Mouse (Mus musculus) layer of hippocampus, adult 2 months (tissue): ENCODE measurements around the gene Igfbp2. TPM values are rescaled to one million over a fixed set of nuclear protein-coding genes. Genes with fewer than 3 reads are reported as not detected.

Experiments used
- DNase-seq, 2 experiments: peaks; one replicate each; pipeline ENCODE4 v3.0.0; 2022; ENCODE audit warnings: low spot score in 2 of 2
- H3K27ac ChIP-seq: fragments of 200-600 bp; 2 replicates; pipeline ENCODE4 v1.8.1; 2022
- H3K4me3 ChIP-seq: fragments of 200-600 bp; 2 replicates; pipeline ENCODE4 v1.8.1; 2022; ENCODE audit warnings: mild to moderate bottlenecking
- CTCF ChIP-seq: fragments of 200-600 bp; conservative IDR thresholded peaks from 2 replicates; pipeline ENCODE4 v1.8.1; 2022; ENCODE audit warnings: antibody characterized with exemption, mild to moderate bottlenecking, moderate library complexity
- long read RNA-seq, 2 experiments: library from polyadenylated mRNA; stranded (forward); transcript quantifications; one replicate each; pipeline ENCODE4 v2.0.0; 2021; ENCODE audit warnings: borderline mapping rate in 2 of 2
- total RNA-seq, 2 experiments: library from RNA; stranded (reverse); gene quantifications; 2 replicates each; pipeline ENCODE4 v1.2.3; 2021

Gene Igfbp2
- 10 to 100 TPM; 43.6 to 44.2 TPM for total RNA-seq
- long read RNA-seq, experiment 1, transcript Igfbp2-201 (4 exons, 1,307 nt): major isoform, 24 of 25 reads
- long read RNA-seq, experiment 1, partial matches to known transcripts: 0 of 25 reads
- long read RNA-seq, experiment 1, other reads (novel, unspliced or antisense): 1 of 25 reads
- long read RNA-seq, experiment 2, transcript Igfbp2-201 (4 exons, 1,307 nt): major isoform, 41 of 47 reads
- long read RNA-seq, experiment 2, partial matches to known transcripts: 0 of 47 reads
- long read RNA-seq, experiment 2, other reads (novel, unspliced or antisense): 5 of 47 reads

DNA sequence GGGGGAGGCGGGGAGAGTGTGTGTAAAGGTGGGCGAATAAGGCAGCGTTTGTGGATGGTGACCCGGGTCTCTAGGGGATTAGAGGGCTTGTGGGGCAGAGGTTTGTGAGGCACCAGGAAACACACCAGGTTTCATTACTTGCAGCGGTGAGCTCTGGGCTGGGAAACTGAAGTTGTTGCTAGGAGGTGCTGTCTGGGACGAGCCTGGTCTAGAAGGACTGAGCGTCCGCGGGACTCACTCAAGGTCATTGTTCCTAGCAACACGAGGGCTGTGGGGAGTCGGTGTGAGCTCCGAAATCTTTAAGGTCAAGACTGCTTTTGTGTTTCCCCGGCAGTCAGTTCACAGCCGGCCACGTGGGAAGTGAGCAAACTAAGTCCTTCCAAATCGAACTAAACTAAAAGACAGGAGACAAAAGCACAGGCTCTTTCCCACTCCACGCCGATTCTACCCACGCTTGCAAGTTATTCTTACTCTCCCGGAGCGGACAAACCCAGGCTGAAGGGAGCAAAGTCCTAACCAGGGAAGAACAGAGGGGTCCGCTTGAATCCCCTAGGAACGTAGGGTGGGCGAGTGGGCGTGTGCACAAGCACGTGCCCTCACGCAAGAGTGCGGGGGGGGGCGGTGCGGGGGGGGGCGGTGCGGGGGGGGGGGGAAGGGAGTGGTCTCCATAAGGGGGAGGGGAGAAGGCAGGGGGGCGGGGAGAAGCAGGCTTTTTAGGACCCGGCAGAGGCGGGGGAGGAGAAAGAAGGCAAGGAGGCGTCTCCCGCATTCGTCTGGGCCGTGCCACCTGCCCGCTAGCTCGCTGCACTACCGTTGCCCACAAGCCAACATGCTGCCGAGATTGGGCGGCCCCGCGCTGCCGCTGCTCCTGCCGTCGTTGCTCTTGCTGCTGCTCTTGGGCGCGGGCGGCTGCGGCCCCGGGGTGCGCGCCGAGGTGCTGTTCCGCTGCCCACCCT is at the start of gene Igfbp2:
Igfbp2 (plus strand) TSS at position 753 of the 956 bp plus-strand sequence.
- DNase-seq: no peak
- Histone ChIP-seq H3K4me3 (peak within 1 kb of the TSS; percentile 56), H3K27ac (0 out of 2 replicates have a peak within 1 kb of the TSS, but pooled peaks have one; percentile 32)
- no peak for TF ChIP-seq CTCF

DNA sequence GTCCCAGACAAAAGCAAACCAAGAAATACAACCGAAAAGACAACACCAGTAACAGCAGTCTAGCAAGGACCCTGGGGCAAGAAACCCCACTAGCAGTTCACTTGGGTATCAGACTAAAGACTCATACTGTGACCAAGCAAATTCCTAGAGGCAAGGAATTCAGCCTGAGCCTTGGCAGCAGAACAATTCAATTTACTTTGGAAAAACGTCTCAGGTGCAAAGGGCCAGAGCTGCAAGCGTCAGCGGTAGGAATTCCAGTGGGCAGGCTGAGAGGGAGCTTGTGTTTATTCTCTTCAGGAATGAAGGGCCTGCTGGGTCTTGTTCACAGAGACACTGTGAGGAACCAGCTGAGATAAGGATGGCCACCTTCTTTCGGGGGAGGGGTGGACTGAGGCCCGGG is 45.5 kb upstream of the Igfbp2 start:
- Histone ChIP-seq H3K27ac (no peak overlapping the region), H3K4me3 (no peak overlapping the region)
- no peak for TF ChIP-seq CTCF
- DNase-seq: no peak

DNA sequence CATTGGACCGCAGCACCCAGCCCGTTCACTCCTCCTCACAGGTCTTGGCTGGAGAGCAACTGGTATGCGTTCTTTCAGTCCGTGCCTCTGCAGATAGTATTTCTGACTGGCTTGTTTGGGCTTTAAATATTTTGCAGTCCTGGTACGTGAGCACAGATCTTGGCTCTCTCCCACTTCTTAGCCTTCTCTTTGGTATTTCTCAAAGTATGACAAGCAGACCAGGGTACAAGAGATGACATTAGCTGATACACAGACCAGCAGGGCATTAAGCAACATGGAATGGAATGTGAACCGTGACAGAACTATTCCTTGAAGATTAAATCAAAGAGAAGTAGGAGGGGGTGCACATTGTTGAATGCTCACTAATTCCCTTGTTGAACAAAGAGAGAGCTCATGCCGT is 43.6 kb upstream of the Igfbp2 start:
- no peak for DNase-seq
- Histone ChIP-seq H3K27ac (no peak overlapping the region), H3K4me3 (no peak overlapping the region)
- no peak for TF ChIP-seq CTCF

DNA sequence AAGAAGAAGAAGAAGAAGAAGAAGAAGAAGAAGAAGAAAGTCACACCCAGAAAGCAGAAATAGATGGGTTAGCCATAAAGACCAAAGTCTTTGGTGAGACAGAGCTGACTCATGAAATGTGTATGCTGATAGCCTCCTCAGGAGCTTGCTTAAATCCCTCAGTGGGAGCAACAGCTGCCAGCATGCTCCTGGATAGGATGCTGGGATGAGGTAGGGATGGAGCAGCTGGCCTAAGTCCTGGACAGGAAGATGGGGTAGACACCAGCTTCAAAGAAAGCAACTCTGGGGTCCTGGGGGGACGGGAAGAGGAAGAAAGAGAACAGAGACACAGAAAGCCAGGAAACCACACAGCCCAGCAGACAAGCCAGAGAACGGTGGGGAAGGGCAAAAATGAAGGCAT is 41.0 kb upstream of the Igfbp2 start:
- TF ChIP-seq CTCF: no peak
- no peak for DNase-seq
- no peak overlapping the region for H3K27ac ChIP-seq
- no peak overlapping the region for H3K4me3 ChIP-seq

DNA sequence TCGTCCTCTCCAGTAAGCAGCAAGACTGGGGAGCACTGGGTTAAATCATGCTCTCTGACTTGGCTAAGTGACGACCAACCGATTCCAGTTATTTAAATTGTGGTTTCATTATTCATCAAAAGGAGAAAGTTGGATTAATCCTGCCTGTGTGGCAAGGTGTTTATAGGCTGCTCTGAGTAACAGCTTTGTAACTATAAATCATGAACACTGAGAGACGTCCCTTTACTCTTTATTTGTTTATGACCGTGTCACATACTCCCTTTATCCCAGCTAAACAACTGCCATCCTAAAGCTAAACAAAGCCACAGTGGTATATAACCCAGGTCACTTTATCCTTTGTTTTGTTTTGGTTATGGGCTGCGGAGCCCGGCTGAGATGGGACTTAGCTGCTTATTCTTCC is 40.3 kb upstream of the Igfbp2 start:
- TF ChIP-seq CTCF: no peak
- H3K27ac ChIP-seq: no peak overlapping the region
- H3K4me3 ChIP-seq: no peak overlapping the region
- no peak for DNase-seq

DNA sequence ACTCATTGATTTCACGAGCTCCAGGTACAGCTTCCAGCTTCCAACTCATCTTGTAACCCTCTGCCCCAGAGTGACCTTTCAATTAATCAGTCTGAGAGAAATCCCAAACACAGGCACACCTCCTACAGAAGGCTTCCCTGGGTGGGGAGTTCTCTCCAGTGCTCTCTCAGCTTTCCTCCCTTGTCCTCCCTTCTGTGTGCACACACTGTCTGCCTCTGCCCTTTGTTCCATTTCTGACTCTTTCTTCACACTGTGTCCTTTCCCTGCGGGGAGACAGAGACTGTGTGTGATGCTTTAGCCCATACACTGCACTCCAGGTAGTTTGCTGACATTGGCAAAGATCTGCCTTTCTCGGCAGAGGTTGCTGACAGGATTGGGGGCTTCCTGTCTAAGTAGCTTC is 33.6 kb upstream of the Igfbp2 start:
- DNase-seq: no peak
- TF ChIP-seq CTCF: no peak

DNA sequence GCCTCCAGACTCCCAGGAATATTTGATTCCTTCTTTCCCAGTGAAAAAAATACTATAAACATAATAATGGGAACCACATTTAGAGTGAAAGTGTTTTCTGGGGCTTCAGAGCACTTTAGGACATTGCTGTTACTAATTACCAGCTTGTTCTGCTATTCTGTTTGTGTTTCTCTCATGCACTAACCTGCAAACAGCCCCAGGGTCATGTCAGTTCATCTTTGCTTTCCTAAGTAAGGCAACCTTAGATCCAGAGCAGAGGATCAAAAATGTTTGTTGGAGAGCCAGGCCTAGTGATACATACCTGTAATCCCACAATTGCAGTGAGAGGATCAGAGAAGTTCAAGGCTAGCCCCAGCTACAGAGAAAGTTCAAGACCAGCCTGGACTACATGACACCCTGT is 32.6 kb upstream of the Igfbp2 start:
- Histone ChIP-seq H3K27ac (no peak overlapping the region), H3K4me3 (no peak overlapping the region)
- no peak for TF ChIP-seq CTCF
- DNase-seq: no peak

More for the DNA sequence above, 33.6 kb upstream of the Igfbp2 start:
- H3K27ac ChIP-seq: no peak overlapping the region
- H3K4me3 ChIP-seq: no peak overlapping the region

DNA sequence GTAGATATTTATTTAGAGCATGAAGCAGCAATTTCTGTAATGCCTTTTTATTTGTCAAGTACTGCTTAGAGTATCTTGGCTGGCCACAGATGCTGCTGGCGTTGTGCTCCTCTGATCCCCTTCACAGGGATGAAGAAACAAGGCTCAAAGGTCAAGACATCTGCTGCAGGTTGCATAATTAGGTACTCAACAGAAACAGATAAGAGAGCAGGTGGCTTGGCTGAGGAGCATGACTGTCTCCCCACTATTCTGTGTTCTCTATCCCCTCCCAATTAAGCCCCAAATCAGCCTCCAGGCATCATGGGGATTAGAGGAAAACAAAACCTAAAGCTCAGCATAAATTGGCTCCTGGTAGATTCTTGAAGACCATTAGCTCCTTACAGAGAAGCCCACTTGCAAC is 32.0 kb upstream of the Igfbp2 start:
- DNase-seq: no peak
- no peak for TF ChIP-seq CTCF
- no peak overlapping the region for H3K4me3 ChIP-seq
- no peak overlapping the region for H3K27ac ChIP-seq

DNA sequence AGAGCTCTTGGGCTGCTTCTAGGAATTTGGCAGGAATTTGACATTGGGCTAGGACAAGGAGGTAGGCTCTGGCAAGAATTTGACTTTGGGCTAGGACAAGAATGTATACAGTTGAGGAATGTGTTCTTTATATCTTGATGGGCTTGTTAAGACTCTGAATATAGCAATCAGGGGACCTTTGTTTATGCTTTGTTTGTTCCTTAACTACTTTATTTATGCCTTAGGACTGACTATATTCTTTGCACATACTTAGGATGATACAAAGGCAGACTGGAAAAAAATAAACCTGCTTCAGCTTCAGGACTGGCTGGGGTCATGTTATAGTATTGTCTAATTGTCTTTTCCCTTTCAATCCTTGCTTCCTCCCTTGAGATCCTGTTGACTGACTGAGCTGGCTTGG is 31.1 kb upstream of the Igfbp2 start:
- no peak for TF ChIP-seq CTCF
- DNase-seq: no peak
- H3K4me3 ChIP-seq: no peak overlapping the region
- no peak overlapping the region for H3K27ac ChIP-seq

DNA sequence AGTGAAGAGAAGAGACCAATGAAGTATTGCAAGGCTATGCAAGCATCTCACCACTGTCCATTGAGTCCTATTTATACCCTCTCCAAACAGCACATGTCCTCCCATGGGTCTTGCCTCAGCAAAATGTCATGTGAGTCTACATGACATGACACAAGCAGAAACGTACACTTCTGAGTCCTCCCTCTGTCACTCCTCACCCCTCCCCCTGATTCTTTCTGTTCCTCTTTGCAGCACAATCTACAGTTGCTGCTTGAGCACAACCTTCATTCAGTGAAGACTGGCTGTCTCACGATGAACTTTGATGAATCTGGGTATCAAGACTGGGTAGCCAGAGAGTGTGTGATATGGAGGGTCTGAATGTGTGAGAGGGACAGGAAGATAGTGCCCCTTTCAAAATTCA is 28.2 kb upstream of the Igfbp2 start:
- no peak for DNase-seq
- H3K4me3 ChIP-seq: no peak overlapping the region
- TF ChIP-seq CTCF: no peak
- H3K27ac ChIP-seq: no peak overlapping the region

DNA sequence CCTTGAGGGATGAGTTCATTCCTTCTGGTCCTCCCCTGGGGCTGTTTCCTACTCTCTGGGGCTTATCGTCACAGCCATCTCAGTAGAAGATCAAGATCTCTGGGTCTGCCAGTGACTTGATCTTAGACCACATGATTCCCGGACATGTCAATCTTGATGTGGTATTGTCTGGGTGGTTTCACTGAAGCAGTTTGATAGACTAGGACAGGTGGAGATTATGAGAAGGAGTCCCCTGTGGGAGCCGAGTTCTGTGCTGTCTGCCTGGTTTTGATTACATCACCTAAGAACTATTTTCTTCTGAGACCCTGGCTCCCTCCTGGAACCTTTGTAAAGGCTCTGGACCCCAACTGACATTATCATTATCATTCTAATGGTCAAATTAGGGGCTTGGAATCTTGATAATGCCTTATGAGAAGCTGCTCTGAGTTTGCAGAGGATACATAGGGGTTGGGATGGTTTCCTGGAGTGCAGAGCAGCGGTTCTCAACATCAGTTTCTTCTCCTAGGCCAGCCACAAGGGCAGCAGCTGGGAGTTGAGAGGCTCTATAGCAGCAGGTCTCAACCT is 27.1 kb upstream of the Igfbp2 start:
- no peak for DNase-seq
- TF ChIP-seq CTCF: no peak
- Histone ChIP-seq H3K27ac (no peak overlapping the region), H3K4me3 (no peak overlapping the region)

DNA sequence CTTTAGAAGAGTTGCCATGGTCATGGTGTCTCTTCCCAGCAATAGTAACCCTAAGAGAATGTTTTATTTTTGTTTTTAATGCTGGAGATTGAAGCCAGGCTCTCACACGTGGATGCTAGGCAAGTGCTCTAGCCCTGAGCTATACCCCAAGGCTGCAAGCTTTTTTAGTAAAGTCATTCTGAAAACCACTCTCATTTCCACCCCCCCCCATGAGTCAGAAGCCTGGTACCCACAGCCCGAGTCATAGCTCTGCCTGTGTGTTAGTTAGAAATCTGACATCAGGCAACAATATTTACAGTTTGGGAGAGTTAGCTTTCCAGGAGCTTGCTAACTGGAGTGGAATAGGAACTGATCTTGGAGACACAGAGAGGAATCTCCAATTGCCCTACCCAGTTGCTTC is 25.9 kb upstream of the Igfbp2 start:
- no peak for DNase-seq
- Histone ChIP-seq H3K4me3 (no peak overlapping the region), H3K27ac (no peak overlapping the region)
- TF ChIP-seq CTCF: no peak

DNA sequence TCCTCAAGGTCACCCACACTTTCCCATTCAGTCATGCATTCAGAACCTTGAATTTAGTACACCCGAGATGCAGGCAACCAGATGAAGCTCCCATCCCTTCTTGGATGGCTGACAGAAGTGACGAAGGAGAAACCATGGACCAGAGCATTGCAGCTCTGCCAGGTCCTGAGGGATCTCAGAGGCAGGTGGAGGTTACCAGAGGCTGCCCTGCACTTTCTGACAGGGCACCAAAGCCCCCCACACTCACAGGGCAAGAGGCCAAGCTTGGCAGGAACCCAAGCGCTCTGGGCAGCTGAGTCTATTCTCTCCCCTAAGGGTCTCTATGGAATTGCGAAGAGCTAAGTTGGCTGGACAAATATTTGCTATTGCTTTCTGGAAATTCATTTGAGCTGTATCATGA is 20.3 kb upstream of the Igfbp2 start:
- Histone ChIP-seq H3K27ac (no peak overlapping the region), H3K4me3 (no peak overlapping the region)
- no peak for TF ChIP-seq CTCF
- no peak for DNase-seq

DNA sequence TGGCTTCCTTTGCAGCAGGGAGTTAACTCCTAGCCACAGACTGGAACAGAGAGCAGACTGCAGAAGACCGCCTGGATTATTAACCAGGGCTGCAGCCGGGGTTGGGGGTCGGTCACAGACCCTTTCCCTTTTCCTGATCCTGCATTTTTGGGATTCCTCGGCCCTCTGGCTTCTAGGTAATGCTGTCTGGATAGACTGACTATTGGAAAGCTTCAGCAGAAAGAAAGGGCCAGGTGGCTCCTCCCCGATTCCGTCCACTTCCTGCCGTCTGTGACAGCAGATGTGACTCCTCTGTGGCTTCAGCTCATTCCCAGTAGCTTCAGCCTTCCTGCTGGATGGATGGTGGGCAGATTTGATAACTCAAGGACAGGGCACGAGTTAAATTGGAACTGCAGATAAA is 19.3 kb upstream of the Igfbp2 start:
- no peak for DNase-seq
- no peak for TF ChIP-seq CTCF
- Histone ChIP-seq H3K27ac (no peak overlapping the region), H3K4me3 (no peak overlapping the region)
